Mouse (Mus musculus): ENCODE measurements around the gene Pmfbp1. TPM values are rescaled to one million over a fixed set of nuclear protein-coding genes. Genes with fewer than 3 reads are reported as not detected.

Pmfbp1 gene
- polyA plus RNA-seq, 1 experiment from 2014 or later: not detected

GRCm38 (mm10) chr8:109503566-109503965 is 9.7 kb downstream of the Pmfbp1 start:
- WGBS: 64% methylated on average over 1 of the region's 1 CpGs
- ATAC-seq (ENCODE audit: low FRiP score, low TSS enrichment): no peak
- no peak overlapping the region for H3K27ac ChIP-seq (replicated peaks)
- H3K9ac ChIP-seq (ENCODE audit: low read length): no peak overlapping the region
- no peaks in the 10 kb centered on the region for H3K36me3 ChIP-seq (ENCODE audit: control insufficient read depth, insufficient read depth, low read length)
- H3K4me3 ChIP-seq (ENCODE audit: low read depth, low read length): no peak overlapping the region
- no peak for DNase-seq (ENCODE audit: low spot score)
- no peaks in the 10 kb centered on the region for H3K27me3 ChIP-seq (ENCODE audit: control insufficient read depth, insufficient read depth, low read length)
- no peaks in the 10 kb centered on the region for H3K4me1 ChIP-seq (replicated peaks; ENCODE audit: control insufficient read depth, insufficient read depth)
- H3K4me2 ChIP-seq (replicated peaks; ENCODE audit: low read depth): no peak overlapping the region
- TF ChIP-seq EP300 (optimal IDR thresholded peaks at IDR 0.05) (no peak), CTCF (IDR thresholded peaks at IDR 0.05; ENCODE audit: low read depth) (no peak)
- H3K9me3 ChIP-seq (ENCODE audit: control insufficient read depth, low read length): no peaks in the 10 kb centered on the region

GRCm38 (mm10) chr8:109505560-109505959 is 11.7 kb downstream of the Pmfbp1 start:
- H3K27ac ChIP-seq (replicated peaks): no peak overlapping the region
- H3K27me3 ChIP-seq (ENCODE audit: control insufficient read depth, insufficient read depth, low read length): no peaks in the 10 kb centered on the region
- H3K4me1 ChIP-seq (replicated peaks; ENCODE audit: control insufficient read depth, insufficient read depth): no peaks in the 10 kb centered on the region
- no peaks in the 10 kb centered on the region for H3K9me3 ChIP-seq (ENCODE audit: control insufficient read depth, low read length)
- ATAC-seq (ENCODE audit: low FRiP score, low TSS enrichment) (no peak), DNase-seq (ENCODE audit: low spot score) (no peak)
- 82% methylated on average over 5 of the region's 5 CpGs for WGBS
- TF ChIP-seq EP300 (optimal IDR thresholded peaks at IDR 0.05) (no peak), CTCF (IDR thresholded peaks at IDR 0.05; ENCODE audit: low read depth) (no peak)
- no peak overlapping the region for H3K4me3 ChIP-seq (ENCODE audit: low read depth, low read length)
- H3K9ac ChIP-seq (ENCODE audit: low read length): no peak overlapping the region
- no peaks in the 10 kb centered on the region for H3K36me3 ChIP-seq (ENCODE audit: control insufficient read depth, insufficient read depth, low read length)
- no peak overlapping the region for H3K4me2 ChIP-seq (replicated peaks; ENCODE audit: low read depth)

GRCm38 (mm10) chr8:109524008-109524407 is 30.2 kb downstream of the Pmfbp1 start:
- Histone ChIP-seq H3K4me2 (replicated peaks; ENCODE audit: low read depth) (no peak overlapping the region), H3K4me3 (ENCODE audit: low read depth, low read length) (no peak overlapping the region), H3K4me1 (replicated peaks; ENCODE audit: control insufficient read depth, insufficient read depth) (no peaks in the 10 kb centered on the region), H3K36me3 (ENCODE audit: control insufficient read depth, insufficient read depth, low read length) (no peaks in the 10 kb centered on the region), H3K9me3 (ENCODE audit: control insufficient read depth, low read length) (no peaks in the 10 kb centered on the region), H3K27me3 (ENCODE audit: control insufficient read depth, insufficient read depth, low read length) (no peaks in the 10 kb centered on the region), H3K27ac (replicated peaks) (no peak overlapping the region), H3K9ac (ENCODE audit: low read length) (no peak overlapping the region)
- DNase-seq (ENCODE audit: low spot score) (no peak), ATAC-seq (ENCODE audit: low FRiP score, low TSS enrichment) (no peak)
- 68% methylated on average over 2 of the region's 2 CpGs for WGBS
- TF ChIP-seq EP300 (optimal IDR thresholded peaks at IDR 0.05): no peak
- no peak for TF ChIP-seq CTCF (IDR thresholded peaks at IDR 0.05; ENCODE audit: low read depth)

- ATAC-seq (ENCODE audit: low FRiP score, low TSS enrichment) (no peak), DNase-seq (ENCODE audit: low spot score) (peak; percentile 47)
- no peak overlapping the region for H3K9ac ChIP-seq (ENCODE audit: low read length)
- no peaks in the 10 kb centered on the region for H3K4me1 ChIP-seq (replicated peaks; ENCODE audit: control insufficient read depth, insufficient read depth)
- H3K27ac ChIP-seq (replicated peaks): no peak overlapping the region
- H3K9me3 ChIP-seq (ENCODE audit: control insufficient read depth, low read length): no peaks in the 10 kb centered on the region
- TF ChIP-seq CTCF (IDR thresholded peaks at IDR 0.05; ENCODE audit: low read depth) (peak; percentile 66), EP300 (optimal IDR thresholded peaks at IDR 0.05) (no peak)
- H3K27me3 ChIP-seq (ENCODE audit: control insufficient read depth, insufficient read depth, low read length): no peaks in the 10 kb centered on the region
- WGBS: 81% methylated on average over 19 of the region's 19 CpGs
- H3K4me3 ChIP-seq (ENCODE audit: low read depth, low read length): no peak overlapping the region
- no peaks in the 10 kb centered on the region for H3K36me3 ChIP-seq (ENCODE audit: control insufficient read depth, insufficient read depth, low read length)
- no peak overlapping the region for H3K4me2 ChIP-seq (replicated peaks; ENCODE audit: low read depth)
Observed at GRCm38 (mm10) chr8:109535140-109535990, 41.5 kb downstream of the Pmfbp1 start.

DNA sequence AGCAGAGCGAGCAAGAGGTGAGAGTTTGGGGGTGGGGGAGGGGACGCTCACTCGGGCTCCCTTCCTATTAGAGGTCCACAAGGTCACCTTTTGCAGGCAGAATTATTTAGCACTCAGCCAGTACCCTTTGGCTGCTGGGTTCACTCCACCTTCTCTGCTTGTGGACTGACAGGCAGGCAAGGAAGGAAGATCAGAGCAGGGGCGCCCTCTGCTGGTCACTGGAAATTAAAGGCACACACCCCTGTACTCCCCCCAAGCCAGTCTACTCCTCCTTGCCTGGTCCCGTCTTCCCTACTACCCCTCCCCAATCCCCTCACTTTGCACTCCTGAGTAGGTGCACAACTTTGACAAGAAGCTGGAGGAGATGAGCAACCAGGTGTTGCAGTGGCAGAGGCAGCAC is 42.9 kb downstream of the Pmfbp1 start:
- Histone ChIP-seq H3K27me3 (ENCODE audit: control insufficient read depth, insufficient read depth, low read length) (no peaks in the 10 kb centered on the region), H3K4me3 (ENCODE audit: low read depth, low read length) (no peak overlapping the region), H3K4me2 (replicated peaks; ENCODE audit: low read depth) (no peak overlapping the region), H3K27ac (replicated peaks) (no peak overlapping the region), H3K9me3 (ENCODE audit: control insufficient read depth, low read length) (no peaks in the 10 kb centered on the region), H3K4me1 (replicated peaks; ENCODE audit: control insufficient read depth, insufficient read depth) (no peaks in the 10 kb centered on the region), H3K36me3 (ENCODE audit: control insufficient read depth, insufficient read depth, low read length) (no peaks in the 10 kb centered on the region), H3K9ac (ENCODE audit: low read length) (no peak overlapping the region)
- DNase-seq (ENCODE audit: low spot score): peak; percentile 84
- peak; percentile 79 for ATAC-seq (ENCODE audit: low FRiP score, low TSS enrichment)
- WGBS: 7% methylated on average over 4 of the region's 5 CpGs
- TF ChIP-seq CTCF (IDR thresholded peaks at IDR 0.05; ENCODE audit: low read depth): peak; percentile 86
- no peak for TF ChIP-seq EP300 (optimal IDR thresholded peaks at IDR 0.05)

- Histone ChIP-seq H3K9me3 (ENCODE audit: control insufficient read depth, low read length) (no peaks in the 10 kb centered on the region), H3K4me2 (replicated peaks; ENCODE audit: low read depth) (no peak overlapping the region), H3K9ac (ENCODE audit: low read length) (no peak overlapping the region), H3K36me3 (ENCODE audit: control insufficient read depth, insufficient read depth, low read length) (no peaks in the 10 kb centered on the region), H3K27me3 (ENCODE audit: control insufficient read depth, insufficient read depth, low read length) (no peaks in the 10 kb centered on the region), H3K4me1 (replicated peaks; ENCODE audit: control insufficient read depth, insufficient read depth) (no peaks in the 10 kb centered on the region), H3K27ac (replicated peaks) (0 out of 2 replicates have a peak overlapping the region, but pooled peaks have one; percentile 4), H3K4me3 (ENCODE audit: low read depth, low read length) (no peak overlapping the region)
- TF ChIP-seq EP300 (optimal IDR thresholded peaks at IDR 0.05) (no peak), CTCF (IDR thresholded peaks at IDR 0.05; ENCODE audit: low read depth) (no peak)
- 62% methylated on average over 5 of the region's 5 CpGs for WGBS
- DNase-seq (ENCODE audit: low spot score) (no peak), ATAC-seq (ENCODE audit: low FRiP score, low TSS enrichment) (no peak)
Observed at GRCm38 (mm10) chr8:109542165-109542564, 48.3 kb downstream of the Pmfbp1 start.
